Mouse (Mus musculus) stomach, postnatal 0 days (tissue): ENCODE results near the gene Lgals4.

Source experiments
- CTCF ChIP-seq: IDR thresholded peaks from 2 replicates; pipeline ENCODE4 v1.5.1; 2016; ENCODE audit warnings: antibody characterized with exemption, low read depth, mild to moderate bottlenecking, moderate library complexity
- EP300 ChIP-seq: optimal IDR thresholded peaks from 2 replicates; pipeline ENCODE3; 2016; ENCODE audit warnings: antibody characterized with exemption

GRCm38 (mm10) chr7:28866769-28867507 lies 33.3 kb downstream of the Lgals4 start:
- no peak for TF ChIP-seq CTCF
- no peak for TF ChIP-seq EP300
